Mouse (Mus musculus): ENCODE data around the gene Retn. TPM values are rescaled to one million over a fixed set of nuclear protein-coding genes. Genes with fewer than 3 reads are reported as not detected.

The Retn gene
- polyA plus RNA-seq, 2 experiments, result not detected

DNA sequence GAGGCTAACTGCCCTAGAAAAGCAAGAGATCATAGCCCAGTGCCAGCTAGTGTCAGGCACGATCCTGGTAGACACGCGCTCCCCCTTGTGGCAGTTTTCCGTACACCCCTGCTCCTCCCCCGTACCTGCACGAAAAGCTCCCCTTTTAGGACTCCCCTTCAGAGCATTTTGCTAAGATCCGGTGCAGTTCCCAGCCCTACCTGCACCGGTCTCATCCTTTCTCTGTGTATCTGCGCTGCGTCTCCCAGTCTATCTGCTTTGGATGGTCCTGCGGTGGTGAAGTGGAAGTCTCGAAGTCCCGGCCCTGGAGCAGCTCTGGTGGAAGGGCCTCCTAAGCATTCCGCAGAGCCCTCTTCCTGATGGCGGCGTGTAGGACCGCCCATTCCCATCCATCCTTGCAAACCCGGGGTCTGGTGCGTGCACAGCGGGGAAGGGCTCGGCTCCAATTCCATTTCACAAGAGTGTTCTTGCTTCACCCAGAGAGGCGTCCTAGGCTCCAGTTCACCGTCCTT lies 16.5 kb downstream of the Retn start, which contains the start of gene Fcor:
Gene Fcor, minus strand, starts transcription at position 383 of the 512 bp plus-strand sequence.
- Histone ChIP-seq H3K4me2 (ENCODE audit: low read depth) (peak within 1 kb of the TSS; percentile 71), H3K9ac (replicated peaks) (peak within 1 kb of the TSS; percentile 32), H3K4me3 (ENCODE audit: insufficient read depth in 1 of 2, low read depth in 2 of 2, low read length in 2 of 2) (peak within 1 kb of the TSS; percentile 53 to 81), H3K4me1 (replicated peaks; ENCODE audit: control insufficient read depth in 2 of 2, insufficient read depth in 2 of 2, low read length in 1 of 2) (peaks cover under 1 to 5% of the 10 kb centered on the region in 2 experiments), H3K36me3 (replicated peaks; ENCODE audit: control insufficient read depth, insufficient read depth, low read depth) (no peaks in the 10 kb centered on the region), H3K27ac (no peak within 1 kb of the TSS), H3K27me3 (ENCODE audit: control insufficient read depth, insufficient read depth, low read length) (no peaks in the 10 kb centered on the region), H3K9me3 (ENCODE audit: control insufficient read depth, low read length) (no peaks in the 10 kb centered on the region)
- WGBS (ENCODE audit: insufficient replicate concordance), result under 1% methylated on average over 23 of the region's 23 CpGs
- TF ChIP-seq EP300 (IDR thresholded peaks at IDR 0.05; ENCODE audit: low read depth) (no peak), CTCF (IDR thresholded peaks at IDR 0.05; ENCODE audit: low read depth) (peak; percentile 95)
- peak in 2 of 3 experiments; percentile 39 to 43 for DNase-seq (ENCODE audit: low read depth in 3 of 3, low spot score in 3 of 3)
- peak; percentile 50 for ATAC-seq (ENCODE audit: insufficient read depth)

DNA sequence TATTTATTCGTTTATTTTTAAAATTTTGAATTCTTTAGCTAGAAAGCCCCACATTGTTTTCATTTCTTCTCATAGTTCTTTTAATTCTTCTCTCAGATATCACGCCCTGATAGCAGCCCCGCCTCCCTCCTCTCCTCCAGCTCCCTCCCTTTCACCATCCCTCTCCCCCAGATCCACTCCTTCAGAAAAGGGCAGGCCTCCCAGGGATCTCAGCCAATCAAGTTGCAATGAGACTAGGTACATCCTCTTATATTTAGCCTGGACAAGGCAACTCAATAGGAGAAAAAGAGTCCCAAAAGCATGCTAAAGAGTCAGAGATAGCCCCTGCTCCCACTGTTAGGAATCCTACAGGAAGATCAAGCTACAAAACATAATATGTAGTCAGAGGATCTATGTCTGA lies 19.1 kb downstream of the Retn start:
- DNase-seq (ENCODE audit: low read depth in 3 of 3, low spot score in 3 of 3), result no peak
- Histone ChIP-seq H3K4me1 (replicated peaks; ENCODE audit: control insufficient read depth in 2 of 2, insufficient read depth in 2 of 2, low read length in 1 of 2) (peaks cover 3 to 12% of the 10 kb centered on the region in 2 experiments), H3K27me3 (ENCODE audit: control insufficient read depth, insufficient read depth, low read length) (no peaks in the 10 kb centered on the region), H3K4me2 (ENCODE audit: low read depth) (no peak overlapping the region), H3K27ac (no peak overlapping the region), H3K4me3 (ENCODE audit: insufficient read depth in 1 of 2, low read depth in 2 of 2, low read length in 2 of 2) (no peak overlapping the region), H3K9ac (replicated peaks) (no peak overlapping the region), H3K9me3 (ENCODE audit: control insufficient read depth, low read length) (no peaks in the 10 kb centered on the region), H3K36me3 (replicated peaks; ENCODE audit: control insufficient read depth, insufficient read depth, low read depth) (peaks cover 4% of the 10 kb centered on the region)
- ATAC-seq (ENCODE audit: insufficient read depth), result no peak
- 36% methylated on average over 3 of the region's 3 CpGs for WGBS (ENCODE audit: insufficient replicate concordance)
- TF ChIP-seq EP300 (IDR thresholded peaks at IDR 0.05; ENCODE audit: low read depth) (no peak), CTCF (IDR thresholded peaks at IDR 0.05; ENCODE audit: low read depth) (no peak)

GRCm38 (mm10) chr8:3676131-3676992 lies 20.8 kb downstream of the Retn start, which contains the start of gene Trappc5:
Trappc5 (plus strand) TSS chr8:3676299.
- TF ChIP-seq CTCF (IDR thresholded peaks at IDR 0.05; ENCODE audit: low read depth), result peak; percentile 97
- no peak for TF ChIP-seq EP300 (IDR thresholded peaks at IDR 0.05; ENCODE audit: low read depth)
- Histone ChIP-seq H3K4me3 (ENCODE audit: insufficient read depth in 1 of 2, low read depth in 2 of 2, low read length in 2 of 2) (peak within 1 kb of the TSS; percentile 90 to 97), H3K27ac (peak within 1 kb of the TSS; percentile 73), H3K4me2 (ENCODE audit: low read depth) (peak within 1 kb of the TSS; percentile 92), H3K9me3 (ENCODE audit: control insufficient read depth, low read length) (no peaks in the 10 kb centered on the region), H3K4me1 (replicated peaks; ENCODE audit: control insufficient read depth in 2 of 2, insufficient read depth in 2 of 2, low read length in 1 of 2) (peaks cover 3 to 12% of the 10 kb centered on the region in 2 experiments), H3K27me3 (ENCODE audit: control insufficient read depth, insufficient read depth, low read length) (no peaks in the 10 kb centered on the region), H3K36me3 (replicated peaks; ENCODE audit: control insufficient read depth, insufficient read depth, low read depth) (peaks cover 11% of the 10 kb centered on the region), H3K9ac (replicated peaks) (peak within 1 kb of the TSS; percentile 96)
- WGBS (ENCODE audit: insufficient replicate concordance), result 2% methylated on average over 61 of the region's 61 CpGs
- DNase-seq (ENCODE audit: low read depth in 3 of 3, low spot score in 3 of 3) (peak; percentile 80 to 84 (median 84)), ATAC-seq (ENCODE audit: insufficient read depth) (peak; percentile 91)

GRCm38 (mm10) chr8:3676993-3677579 lies 21.5 kb downstream of the Retn start:
- ATAC-seq (ENCODE audit: insufficient read depth) (peak; percentile 8), DNase-seq (ENCODE audit: low read depth in 3 of 3, low spot score in 3 of 3) (no peak)
- no peaks in the 10 kb centered on the region for H3K27me3 ChIP-seq (ENCODE audit: control insufficient read depth, insufficient read depth, low read length)
- H3K4me3 ChIP-seq (ENCODE audit: insufficient read depth in 1 of 2, low read depth in 2 of 2, low read length in 2 of 2), result peak overlapping the region; percentile 90 to 97
- H3K9me3 ChIP-seq (ENCODE audit: control insufficient read depth, low read length), result no peaks in the 10 kb centered on the region
- peak overlapping the region; percentile 96 for H3K9ac ChIP-seq (replicated peaks)
- peaks cover 11% of the 10 kb centered on the region for H3K36me3 ChIP-seq (replicated peaks; ENCODE audit: control insufficient read depth, insufficient read depth, low read depth)
- peak overlapping the region; percentile 73 for H3K27ac ChIP-seq
- WGBS (ENCODE audit: insufficient replicate concordance), result under 1% methylated on average over 15 of the region's 15 CpGs
- H3K4me2 ChIP-seq (ENCODE audit: low read depth), result peak overlapping the region; percentile 92
- peaks cover 3 to 12% of the 10 kb centered on the region in 2 experiments for H3K4me1 ChIP-seq (replicated peaks; ENCODE audit: control insufficient read depth in 2 of 2, insufficient read depth in 2 of 2, low read length in 1 of 2)
- TF ChIP-seq EP300 (IDR thresholded peaks at IDR 0.05; ENCODE audit: low read depth) (no peak), CTCF (IDR thresholded peaks at IDR 0.05; ENCODE audit: low read depth) (no peak)

DNA sequence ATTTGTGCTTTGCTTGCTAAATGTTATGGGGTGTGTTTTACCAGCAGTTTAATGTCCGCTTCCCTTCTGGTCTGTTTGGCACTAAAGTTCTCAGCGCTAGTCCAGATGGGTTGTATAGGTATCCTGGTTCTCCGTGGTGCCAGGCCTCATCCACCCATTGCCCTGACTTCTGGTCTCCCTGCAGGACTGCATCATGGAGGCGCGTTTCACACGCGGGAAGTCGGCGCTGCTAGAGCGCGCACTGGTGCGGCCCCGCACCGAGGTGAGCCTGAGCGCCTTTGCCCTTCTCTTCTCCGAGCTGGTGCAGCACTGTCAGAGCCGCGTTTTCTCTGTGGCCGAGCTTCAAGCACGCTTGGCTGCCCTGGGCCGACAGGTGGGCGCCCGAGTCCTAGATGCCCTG lies 23.3 kb downstream of the Retn start:
- H3K4me1 ChIP-seq (replicated peaks; ENCODE audit: control insufficient read depth in 2 of 2, insufficient read depth in 2 of 2, low read length in 1 of 2), result peaks cover 3 to 12% of the 10 kb centered on the region in 2 experiments
- peaks cover 11% of the 10 kb centered on the region for H3K36me3 ChIP-seq (replicated peaks; ENCODE audit: control insufficient read depth, insufficient read depth, low read depth)
- TF ChIP-seq CTCF (IDR thresholded peaks at IDR 0.05; ENCODE audit: low read depth), result no peak
- no peak overlapping the region for H3K27ac ChIP-seq
- no peak overlapping the region for H3K4me2 ChIP-seq (ENCODE audit: low read depth)
- H3K27me3 ChIP-seq (ENCODE audit: control insufficient read depth, insufficient read depth, low read length), result no peaks in the 10 kb centered on the region
- ATAC-seq (ENCODE audit: insufficient read depth) (no peak), DNase-seq (ENCODE audit: low read depth in 3 of 3, low spot score in 3 of 3) (no peak)
- H3K4me3 ChIP-seq (ENCODE audit: insufficient read depth in 1 of 2, low read depth in 2 of 2, low read length in 2 of 2), result no peak overlapping the region
- WGBS (ENCODE audit: insufficient replicate concordance), result 94% methylated on average over 23 of the region's 23 CpGs
- H3K9ac ChIP-seq (replicated peaks), result no peak overlapping the region
- H3K9me3 ChIP-seq (ENCODE audit: control insufficient read depth, low read length), result no peaks in the 10 kb centered on the region
